Mouse (Mus musculus): ENCODE measurements around the gene Carmil3. TPM values are rescaled to one million over a fixed set of nuclear protein-coding genes. Genes with fewer than 3 reads are reported as not detected.

The Carmil3 gene
- total and polyA plus RNA-seq, 3 experiments: 1.3 to 4.8 (median 2.0) TPM

GRCm38 (mm10) chr14:55524062-55524461 lies 33.6 kb downstream of the Carmil3 start:
- no peak for TF ChIP-seq CTCF (IDR thresholded peaks at IDR 0.05)
- TF ChIP-seq EP300 (IDR thresholded peaks at IDR 0.05; ENCODE audit: insufficient read depth, low read depth, low read length): no peak
- intact Hi-C loops (cut with DNase I): no loop called here
- WGBS: 24% methylated on average over 4 of the region's 4 CpGs

GRCm38 (mm10) chr14:55524785-55525184 lies 34.3 kb downstream of the Carmil3 start, which contains the start of gene Nrl:
Gene Nrl, minus strand, starts transcription at chr14:55524981.
- Histone ChIP-seq H3K79me2 (replicated peaks; ENCODE audit: control insufficient read depth, insufficient read depth, low read length) (no peaks in the 10 kb centered on the region), H3K36me3 (ENCODE audit: control insufficient read depth, insufficient read depth, low read length) (no peaks in the 10 kb centered on the region), H3K4me1 (ENCODE audit: control insufficient read depth, insufficient read depth, low read length) (no peaks in the 10 kb centered on the region), H3K27me3 (ENCODE audit: control insufficient read depth, insufficient read depth, low read length) (peaks cover 10% of the 10 kb centered on the region), H3K27ac (no peak within 1 kb of the TSS), H3K9ac (ENCODE audit: low read depth, low read length) (no peak within 1 kb of the TSS), H3K4me3 (no peak within 1 kb of the TSS)
- TF ChIP-seq EP300 (IDR thresholded peaks at IDR 0.05; ENCODE audit: insufficient read depth, low read depth, low read length): no peak
- TF ChIP-seq POLR2A (IDR thresholded peaks at IDR 0.05; ENCODE audit: insufficient read depth, low read depth, low read length): no peak
- no peak for TF ChIP-seq CTCF (IDR thresholded peaks at IDR 0.05)
- 18% methylated on average over 8 of the region's 8 CpGs for WGBS
- intact Hi-C loops (cut with DNase I): no loop called here
- no peak for DNase-seq

More at GRCm38 (mm10) chr14:55524062-55524461, 33.6 kb downstream of the Carmil3 start:
- H3K9ac ChIP-seq (ENCODE audit: low read depth, low read length): no peak overlapping the region
- H3K27me3 ChIP-seq (ENCODE audit: control insufficient read depth, insufficient read depth, low read length): peaks cover 10% of the 10 kb centered on the region
- no peaks in the 10 kb centered on the region for H3K79me2 ChIP-seq (replicated peaks; ENCODE audit: control insufficient read depth, insufficient read depth, low read length)
- no peaks in the 10 kb centered on the region for H3K36me3 ChIP-seq (ENCODE audit: control insufficient read depth, insufficient read depth, low read length)
- DNase-seq: no peak
- no peaks in the 10 kb centered on the region for H3K4me1 ChIP-seq (ENCODE audit: control insufficient read depth, insufficient read depth, low read length)
- no peak overlapping the region for H3K27ac ChIP-seq
- no peak overlapping the region for H3K4me3 ChIP-seq

DNA sequence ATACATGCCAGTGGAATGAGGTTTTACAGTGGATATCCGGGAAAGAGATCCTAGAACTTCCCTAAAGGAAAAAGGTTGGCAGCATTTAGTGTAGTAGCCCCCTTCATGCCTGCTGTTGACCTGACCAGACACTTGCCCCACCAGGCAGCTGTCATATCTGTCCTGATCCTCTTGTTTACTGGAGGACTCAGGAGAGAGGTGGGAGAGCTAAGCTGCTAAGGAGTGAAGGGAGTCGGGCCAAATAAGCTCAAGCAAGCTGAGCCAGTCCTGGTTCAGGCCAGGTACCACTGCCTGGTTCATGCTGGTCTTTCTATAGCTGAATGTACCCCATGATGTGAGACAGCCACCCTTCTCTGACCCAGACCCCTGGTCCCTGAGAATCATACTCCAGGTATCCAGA lies 36.2 kb downstream of the Carmil3 start:
- intact Hi-C loops (cut with DNase I): no loop called here
- TF ChIP-seq EP300 (IDR thresholded peaks at IDR 0.05; ENCODE audit: insufficient read depth, low read depth, low read length) (no peak), POLR2A (IDR thresholded peaks at IDR 0.05; ENCODE audit: insufficient read depth, low read depth, low read length) (no peak), CTCF (IDR thresholded peaks at IDR 0.05) (no peak)
- 73% methylated on average over 2 of the region's 2 CpGs for WGBS
- no peaks in the 10 kb centered on the region for H3K4me1 ChIP-seq (ENCODE audit: control insufficient read depth, insufficient read depth, low read length)
- H3K4me3 ChIP-seq: no peak overlapping the region
- peaks cover 3% of the 10 kb centered on the region; the same call in 1 of the 2 replicates for H3K27me3 ChIP-seq (ENCODE audit: control insufficient read depth, insufficient read depth, low read length)
- no peak for DNase-seq
- H3K79me2 ChIP-seq (replicated peaks; ENCODE audit: control insufficient read depth, insufficient read depth, low read length): no peaks in the 10 kb centered on the region
- H3K9ac ChIP-seq (ENCODE audit: low read depth, low read length): no peak overlapping the region
- H3K36me3 ChIP-seq (ENCODE audit: control insufficient read depth, insufficient read depth, low read length): no peaks in the 10 kb centered on the region
- H3K27ac ChIP-seq: no peak overlapping the region

DNA sequence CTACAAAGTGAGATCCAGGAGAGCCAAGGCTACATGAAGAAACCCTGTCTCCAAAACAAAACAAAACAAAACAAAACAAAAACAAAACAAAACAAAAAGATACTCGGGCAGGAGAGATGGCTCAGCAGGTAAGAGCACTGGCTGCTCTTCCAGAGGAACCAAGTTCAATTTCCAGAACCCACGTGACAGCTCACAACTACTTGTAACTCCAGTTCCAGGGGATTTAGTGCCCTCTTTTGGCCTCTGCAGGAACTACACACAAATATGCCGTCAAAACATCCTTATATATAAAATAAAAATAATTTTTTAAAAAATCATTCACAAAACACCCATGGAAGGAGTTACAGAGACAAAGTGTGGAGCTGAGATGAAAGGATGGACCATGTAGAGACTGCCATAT lies 37.5 kb downstream of the Carmil3 start:
- no peak for DNase-seq

GRCm38 (mm10) chr14:55536116-55536745 lies 45.8 kb downstream of the Carmil3 start:
- Histone ChIP-seq H3K9ac (ENCODE audit: low read depth, low read length) (no peak overlapping the region), H3K27me3 (ENCODE audit: control insufficient read depth, insufficient read depth, low read length) (no peaks in the 10 kb centered on the region), H3K4me1 (ENCODE audit: control insufficient read depth, insufficient read depth, low read length) (peaks cover 1% of the 10 kb centered on the region), H3K27ac (no peak overlapping the region), H3K79me2 (replicated peaks; ENCODE audit: control insufficient read depth, insufficient read depth, low read length) (no peaks in the 10 kb centered on the region), H3K4me3 (no peak overlapping the region), H3K36me3 (ENCODE audit: control insufficient read depth, insufficient read depth, low read length) (no peaks in the 10 kb centered on the region)
- DNase-seq: peak in 1 of 2 experiments; percentile 56
- 48% methylated on average over 6 of the region's 6 CpGs for WGBS
- intact Hi-C loops (cut with DNase I): loop anchor here (2.0 to 10.0 kb wide), 2 partner anchors 39 to 381 kb away; no protein-coding TSS in a partner anchor
- TF ChIP-seq CTCF (IDR thresholded peaks at IDR 0.05) (peak; percentile 90), POLR2A (IDR thresholded peaks at IDR 0.05; ENCODE audit: insufficient read depth, low read depth, low read length) (no peak)

More for the DNA sequence above, 37.5 kb downstream of the Carmil3 start:
- no peaks in the 10 kb centered on the region; the same call in 1 of the 2 replicates for H3K27me3 ChIP-seq (ENCODE audit: control insufficient read depth, insufficient read depth, low read length)
- H3K4me1 ChIP-seq (ENCODE audit: control insufficient read depth, insufficient read depth, low read length): no peaks in the 10 kb centered on the region
- intact Hi-C loops (cut with DNase I): no loop called here
- no peak overlapping the region for H3K9ac ChIP-seq (ENCODE audit: low read depth, low read length)
- H3K27ac ChIP-seq: no peak overlapping the region
- H3K4me3 ChIP-seq: no peak overlapping the region
- H3K79me2 ChIP-seq (replicated peaks; ENCODE audit: control insufficient read depth, insufficient read depth, low read length): no peaks in the 10 kb centered on the region
- 19% methylated on average over 3 of the region's 3 CpGs for WGBS
- TF ChIP-seq CTCF (IDR thresholded peaks at IDR 0.05) (peak; percentile 66), POLR2A (IDR thresholded peaks at IDR 0.05; ENCODE audit: insufficient read depth, low read depth, low read length) (no peak)
- H3K36me3 ChIP-seq (ENCODE audit: control insufficient read depth, insufficient read depth, low read length): no peaks in the 10 kb centered on the region

GRCm38 (mm10) chr14:55540067-55540786 lies 49.8 kb downstream of the Carmil3 start, which contains the start of gene Pck2:
Gene Pck2, plus strand, starts transcription at chr14:55540266.
- Histone ChIP-seq H3K79me2 (replicated peaks; ENCODE audit: control insufficient read depth, insufficient read depth, low read length) (no peaks in the 10 kb centered on the region), H3K4me1 (ENCODE audit: control insufficient read depth, insufficient read depth, low read length) (peaks cover 1% of the 10 kb centered on the region), H3K27ac (peak within 1 kb of the TSS; percentile 92), H3K9ac (ENCODE audit: low read depth, low read length) (peak within 1 kb of the TSS; percentile 74), H3K4me3 (peak within 1 kb of the TSS; percentile 80), H3K36me3 (ENCODE audit: control insufficient read depth, insufficient read depth, low read length) (no peaks in the 10 kb centered on the region), H3K27me3 (ENCODE audit: control insufficient read depth, insufficient read depth, low read length) (no peaks in the 10 kb centered on the region)
- intact Hi-C loops (cut with DNase I): loop anchor here (2.0 kb wide), 1 partner anchor 19 kb away; no protein-coding TSS in a partner anchor
- TF ChIP-seq EP300 (IDR thresholded peaks at IDR 0.05; ENCODE audit: insufficient read depth, low read depth, low read length) (peak; percentile 63), CTCF (IDR thresholded peaks at IDR 0.05) (no peak), POLR2A (IDR thresholded peaks at IDR 0.05; ENCODE audit: insufficient read depth, low read depth, low read length) (peak; percentile 84)
- 2% methylated on average over 32 of the region's 32 CpGs for WGBS
- peak; percentile 88 to 94 for DNase-seq

All from heart, adult 2 months (tissue).